Mouse (Mus musculus) CD4-positive, CD25-positive, alpha-beta regulatory T cell, adult 4 months (primary cell): Measurements from ENCODE around the gene Smarce1. TPM values are rescaled to one million over a fixed set of nuclear protein-coding genes. Genes with fewer than 3 reads are reported as not detected.

ENCODE experiments used
- ATAC-seq: one replicate; pipeline ENCODE4 v1.8.0; 2017
- polyA plus RNA-seq, 2 experiments: library from polyadenylated mRNA; unstranded; fragments of 100-300 nt; shearing (Covaris generic); gene quantifications; one replicate each; pipeline ENCODE4 v1.2.1; 2017

Smarce1 gene
- polyA plus RNA-seq, 2 experiments from 2014 or later: 179 to 201 TPM

- ATAC-seq: no peak
Measured at GRCm38 (mm10) chr11:99167576-99167975, 63.2 kb downstream of the Smarce1 start.

- no peak for ATAC-seq
Measured at GRCm38 (mm10) chr11:99166241-99166640, 64.6 kb downstream of the Smarce1 start.

- no peak for ATAC-seq
Measured at GRCm38 (mm10) chr11:99165031-99165752, 65.6 kb downstream of the Smarce1 start.

- peak; percentile 84 for ATAC-seq
Measured at GRCm38 (mm10) chr11:99162972-99163686, 67.7 kb downstream of the Smarce1 start.

- no peak for ATAC-seq
Measured at GRCm38 (mm10) chr11:99161648-99162047, 69.2 kb downstream of the Smarce1 start.

GRCm38 (mm10) chr11:99160228-99160627 lies 70.6 kb downstream of the Smarce1 start:
- no peak for ATAC-seq

Other genes starting within 250 kb of the Smarce1 start
- not detected for gene Gjd3, start 248.0 kb downstream of the Smarce1 start, polyA plus RNA-seq
- 10 to 100 TPM; 39.6 to 58.8 TPM for gene Top2a, start 206.8 kb downstream of the Smarce1 start, polyA plus RNA-seq
- 10 to 100 TPM; 12.6 to 20.7 TPM for gene Igfbp4, start 189.8 kb downstream of the Smarce1 start, polyA plus RNA-seq
- under 1 TPM in 1 of 2 experiments, not detected in 1; 0.35 TPM for gene Tns4, start 141.7 kb downstream of the Smarce1 start, polyA plus RNA-seq
- gene Ccr7, start 75.9 kb downstream of the Smarce1 start, polyA plus RNA-seq: 100 to 1,000 TPM; 277 to 361 TPM
- 1 to 10 TPM; 1.4 to 2.1 TPM for gene Krt222, start 13.1 kb upstream of the Smarce1 start, polyA plus RNA-seq
- not detected for gene Krt24, start 54.2 kb upstream of the Smarce1 start, polyA plus RNA-seq
- gene Krt25, start 91.9 kb upstream of the Smarce1 start, polyA plus RNA-seq: not detected
- not detected for gene Krt26, start 106.9 kb upstream of the Smarce1 start, polyA plus RNA-seq
- not detected for gene Krt27, start 120.1 kb upstream of the Smarce1 start, polyA plus RNA-seq
- not detected for gene Krt28, start 143.9 kb upstream of the Smarce1 start, polyA plus RNA-seq
- gene Krt10, start 158.3 kb upstream of the Smarce1 start, polyA plus RNA-seq: 1 to 10 TPM; 8.8 to 9.7 TPM
- gene Krt12, start 191.2 kb upstream of the Smarce1 start, polyA plus RNA-seq: not detected
- gene Krt20, start 207.1 kb upstream of the Smarce1 start, polyA plus RNA-seq: not detected